Mouse (Mus musculus) left cerebral cortex, postnatal 10 days (tissue): ENCODE results near the gene Uqcrh. TPM values are rescaled to one million over a fixed set of nuclear protein-coding genes. Genes with fewer than 3 reads are reported as not detected.

ENCODE experiments used
- DNase-seq, 2 experiments: peaks; one replicate each; pipeline ENCODE4 v3.0.0; 2021 to 2022; ENCODE audit warnings: low spot score in 2 of 2, mixed read lengths in 1 of 2; ENCODE audit errors: extremely low spot score in 1 of 2
- intact Hi-C: fragments of 180-260 bp; cut with DNase I; formaldehyde crosslinking; loops from one replicate; pipeline ENCODE4 v1.15.1; 2025
- total RNA-seq, 2 experiments: library from RNA; stranded (reverse); gene quantifications; 2 replicates each; pipeline ENCODE4 v1.2.3; 2021

Uqcrh gene
- total RNA-seq = 100 to 1,000 TPM; 411 to 421 TPM

GRCm38 (mm10) chr4:116074861-116075620 lies at the start of gene Uqcrh, which contains the start of gene Lrrc41:
Gene Uqcrh, minus strand, starts transcription at chr4:116075071.
Gene Lrrc41, plus strand, starts transcription at chr4:116075269.
- DNase-seq = peak; percentile 95 to 97
- intact Hi-C loops = no loop called here

- DNase-seq = peak; percentile 74 to 91
- intact Hi-C loops = no loop called here
These were observed 49.0 kb upstream of the Uqcrh start, which contains the start of the genes Rad54l and Pomgnt1 for GRCm38 (mm10) chr4:116123602-116124519. Gene Rad54l, minus strand, starts transcription at chr4:116123690. Gene Pomgnt1, plus strand, starts transcription at chr4:116123840.

GRCm38 (mm10) chr4:116122762-116123161 lies 47.9 kb upstream of the Uqcrh start:
- no peak for DNase-seq
- intact Hi-C loops = no loop called here

DNA sequence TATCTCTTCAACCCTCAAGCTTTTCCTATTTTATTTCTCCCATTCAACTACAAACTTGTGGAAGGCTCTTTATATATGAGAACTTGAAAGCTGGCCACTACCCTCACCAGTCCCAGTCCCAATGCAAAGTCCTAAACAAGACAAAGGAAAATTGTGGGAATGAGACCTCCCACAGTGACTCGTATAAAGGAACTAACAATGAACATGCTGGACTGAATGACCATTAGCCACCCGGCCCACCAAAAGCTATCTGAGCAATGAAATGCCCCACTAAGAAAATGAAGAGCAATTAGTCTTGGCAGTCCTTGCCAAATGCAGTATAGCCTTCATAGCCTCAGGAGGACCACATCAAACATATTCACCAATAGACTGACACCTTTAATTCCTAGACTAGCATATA lies 36.6 kb upstream of the Uqcrh start:
- DNase-seq = no peak
- intact Hi-C loops = no loop called here

- intact Hi-C loops = no loop called here
- no peak for DNase-seq
These were observed 35.8 kb upstream of the Uqcrh start for GRCm38 (mm10) chr4:116110695-116111094.

- no peak for DNase-seq
- intact Hi-C loops = no loop called here
These were observed 30.4 kb upstream of the Uqcrh start for GRCm38 (mm10) chr4:116105278-116105677.

DNA sequence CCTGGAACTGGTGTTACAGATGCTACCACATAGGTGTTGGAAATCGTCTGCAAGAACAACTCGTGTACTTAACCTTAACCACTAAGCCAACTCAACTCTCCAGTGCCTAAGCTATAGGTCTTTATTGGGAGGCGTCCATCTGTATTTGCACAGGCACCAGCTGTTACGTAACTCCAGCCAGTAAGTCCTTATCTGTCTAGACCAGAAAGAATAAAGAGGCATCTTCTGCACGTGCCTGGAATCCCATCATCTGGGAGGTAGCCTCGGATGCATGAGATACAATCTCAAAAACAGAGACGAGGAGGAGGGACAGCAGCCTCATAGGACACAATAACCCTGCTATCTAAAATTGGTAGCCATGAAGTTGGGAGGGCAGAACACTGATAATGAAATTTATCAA lies 26.1 kb upstream of the Uqcrh start:
- no peak for DNase-seq
- intact Hi-C loops = no loop called here

DNA sequence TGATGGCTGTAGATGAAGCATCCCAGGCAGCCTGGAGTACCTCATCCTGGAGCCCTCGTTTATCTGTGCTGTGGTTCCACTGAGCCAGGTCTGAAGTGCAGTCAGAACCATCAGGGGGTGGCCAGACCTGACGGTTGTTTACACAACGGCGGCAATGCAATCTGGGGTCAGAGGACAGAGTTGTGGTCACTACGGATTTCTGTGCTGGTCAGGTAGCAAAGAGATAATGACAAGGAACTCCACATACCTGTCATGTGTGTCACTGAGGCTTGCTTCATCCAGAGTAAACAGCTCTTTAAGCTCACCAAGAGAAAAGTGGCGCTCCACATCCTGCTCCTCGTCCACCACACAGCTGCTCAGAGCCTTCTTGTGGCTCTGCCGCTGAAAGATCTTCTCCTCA lies 22.3 kb upstream of the Uqcrh start:
- intact Hi-C loops = no loop called here
- DNase-seq = no peak

GRCm38 (mm10) chr4:116096291-116096690 lies 21.4 kb upstream of the Uqcrh start:
- no peak for DNase-seq
- intact Hi-C loops = no loop called here

DNA sequence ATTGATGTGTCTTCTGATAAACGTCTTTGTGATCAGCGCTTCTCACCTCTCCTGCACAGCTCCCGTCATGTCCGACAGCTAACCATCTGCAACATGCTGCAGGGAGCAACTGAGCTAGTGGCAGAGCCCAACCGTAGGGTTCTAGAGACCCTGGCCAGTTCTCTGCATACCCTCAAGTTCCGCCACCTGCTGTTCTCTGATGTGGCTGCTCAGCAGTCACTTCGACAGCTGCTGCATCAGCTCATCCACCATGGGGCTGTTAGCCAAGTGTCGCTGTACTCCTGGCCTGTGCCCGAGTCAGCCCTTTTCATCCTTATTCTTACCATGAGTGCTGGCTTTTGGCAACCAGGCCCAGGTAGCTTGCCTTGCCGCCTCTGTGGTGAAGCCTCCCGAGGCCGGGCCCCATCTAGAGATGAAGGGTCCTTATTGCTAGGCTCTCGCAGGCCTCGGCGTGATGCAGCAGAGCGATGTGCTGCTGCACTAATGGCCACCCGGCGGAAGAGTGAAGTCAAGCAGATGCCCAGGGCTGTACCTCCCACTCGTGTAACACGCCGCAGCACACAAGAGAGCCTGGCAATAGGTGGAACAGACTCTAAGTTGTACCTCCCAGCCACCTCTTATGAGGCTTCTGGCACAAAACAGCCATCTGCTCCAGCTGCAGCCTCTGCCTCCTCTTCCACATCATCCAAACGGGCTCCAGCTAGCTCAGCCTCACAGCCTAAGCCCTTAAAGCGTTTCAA lies 13.8 kb upstream of the Uqcrh start:
- DNase-seq = no peak
- intact Hi-C loops = no loop called here

- intact Hi-C loops = no loop called here
- DNase-seq = no peak
These were observed 2.6 kb upstream of the Uqcrh start for GRCm38 (mm10) chr4:116077240-116078095.

GRCm38 (mm10) chr4:116076369-116077231 lies 1.7 kb upstream of the Uqcrh start:
- intact Hi-C loops = no loop called here
- peak in 1 of 2 experiments; percentile 54 for DNase-seq

DNA sequence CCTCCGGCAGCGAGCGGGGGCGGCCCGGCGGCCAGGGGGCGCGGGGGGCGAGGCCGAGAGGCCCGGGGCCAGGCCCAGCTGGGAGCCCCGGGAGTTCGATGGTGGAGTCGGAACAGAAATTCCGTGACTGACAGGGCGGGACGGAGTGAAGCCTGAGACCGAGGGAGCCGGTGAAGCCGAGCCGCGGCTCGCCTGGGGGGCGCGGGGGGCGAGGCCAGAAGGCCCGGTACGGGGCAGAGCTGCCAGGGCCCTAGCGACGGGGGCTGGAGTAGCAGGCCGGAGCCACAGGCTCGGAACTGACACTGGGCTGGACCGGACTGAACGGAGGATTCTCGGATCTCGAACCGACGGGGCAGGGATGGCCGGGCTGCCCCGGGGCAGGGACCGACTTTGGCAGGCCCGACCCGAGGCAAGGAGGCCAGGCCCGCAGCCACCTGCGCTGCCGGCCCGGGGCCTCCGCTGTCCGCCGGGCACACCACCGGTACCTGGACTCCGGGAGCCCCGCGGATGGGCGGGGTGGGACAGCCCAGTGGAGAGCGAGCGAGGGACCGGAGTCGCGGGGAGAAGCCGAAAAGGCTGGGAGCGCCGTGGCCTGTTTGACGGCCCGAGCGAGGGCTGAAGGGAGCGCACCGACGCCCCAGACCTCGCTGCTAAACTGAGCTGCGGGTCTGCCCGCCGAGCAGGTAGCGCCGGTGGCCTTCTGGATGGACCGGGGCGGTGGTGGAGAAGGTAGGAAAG lies 929 bp upstream of the Uqcrh start:
- DNase-seq = peak; percentile 50 to 88
- intact Hi-C loops = no loop called here

- no peak for DNase-seq
- intact Hi-C loops = no loop called here
These were observed 661 bp downstream of the Uqcrh start for GRCm38 (mm10) chr4:116074145-116074675.

- DNase-seq = no peak
- intact Hi-C loops = no loop called here
These were observed 1.7 kb downstream of the Uqcrh start for GRCm38 (mm10) chr4:116073146-116073545.

DNA sequence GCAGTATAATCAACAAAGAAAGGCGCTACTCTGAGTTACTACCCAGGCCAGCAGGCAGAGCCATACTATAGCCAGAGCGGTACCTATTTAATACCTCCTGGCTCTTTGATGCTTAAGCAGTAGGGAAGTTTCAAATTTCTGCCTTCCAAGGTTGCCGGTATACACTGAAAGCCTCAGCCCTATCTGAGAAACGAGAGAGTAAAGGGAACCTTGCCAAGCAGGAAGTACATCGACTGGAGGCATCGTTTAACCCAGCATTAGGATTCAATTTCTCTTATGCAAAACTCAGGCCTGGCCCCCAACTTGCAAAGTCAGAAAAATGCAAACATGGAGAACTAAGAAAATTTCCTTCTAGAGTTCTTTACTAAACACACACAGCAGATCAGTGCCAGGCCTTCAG lies 4.8 kb downstream of the Uqcrh start:
- intact Hi-C loops = no loop called here
- no peak for DNase-seq
